Mouse (Mus musculus) lung, postnatal 0 days (tissue): ENCODE measurements around the gene Nudt19.

Experiments
- CTCF ChIP-seq: IDR thresholded peaks from 2 replicates; pipeline ENCODE4 v1.5.1; 2016; ENCODE audit warnings: antibody characterized with exemption, mild to moderate bottlenecking
- EP300 ChIP-seq: IDR thresholded peaks from 2 replicates; pipeline ENCODE4 v1.6.1; 2016; ENCODE audit warnings: antibody characterized with exemption, mild to moderate bottlenecking, control low read depth

- TF ChIP-seq EP300 (no peak), CTCF (no peak)
Measured at GRCm38 (mm10) chr7:35601106-35601505, 45.0 kb upstream of the Nudt19 start.
